Mouse (Mus musculus) kidney, adult 8-10 months (tissue): ENCODE data around the gene Myg1.
A peak's percentile ranks its signal among the peaks of the same experiment; 100 is the strongest.

ENCODE experiments used
- DNase-seq, 2 experiments: peaks; one replicate each; pipeline ENCODE4 v3.0.0; 2022

Myg1 gene

DNA sequence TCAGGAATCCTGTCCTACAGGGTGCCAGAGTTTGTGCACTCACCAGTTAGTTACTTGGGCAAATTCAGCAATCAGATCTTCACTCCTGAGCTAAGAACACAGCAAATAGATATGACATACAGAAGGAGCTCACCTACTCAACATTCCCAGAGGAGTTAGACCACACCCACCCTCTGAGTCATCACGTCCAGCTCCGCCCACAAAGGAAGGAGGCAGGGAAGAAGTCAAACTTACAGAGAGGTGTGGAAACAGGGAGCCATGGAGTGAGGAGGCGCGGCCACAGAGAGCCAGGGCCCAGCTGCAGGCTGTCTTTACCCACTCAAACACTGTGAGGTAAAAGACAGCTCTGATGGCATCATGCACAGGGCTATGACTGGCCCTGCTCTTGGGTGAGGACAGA is 14.9 kb downstream of the Myg1 start:
- no peak for DNase-seq

- DNase-seq: peak; percentile 92 to 96
These were observed 18.8 kb downstream of the Myg1 start, which contains the start of gene Aaas for GRCm38 (mm10) chr15:102350138-102350941. Gene Aaas, minus strand, starts transcription at chr15:102350771.

DNA sequence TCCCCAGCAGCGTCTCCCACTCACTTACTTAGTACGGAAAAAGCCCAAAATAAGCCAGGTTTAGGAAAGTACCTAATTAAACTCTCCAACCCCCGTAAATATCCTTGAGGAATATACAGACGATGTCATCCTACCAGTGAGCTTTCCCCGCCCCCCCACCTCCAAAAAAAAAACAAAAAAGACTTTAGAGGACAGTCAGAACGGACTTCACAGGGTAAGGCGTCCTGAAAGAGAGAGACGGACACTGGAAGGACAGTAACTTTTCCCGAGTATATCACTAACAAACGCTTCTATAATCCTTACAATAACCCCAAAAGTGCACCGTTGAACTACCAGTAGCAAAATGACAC is 19.4 kb downstream of the Myg1 start:
- DNase-seq: no peak

- peak in 1 of 2 experiments; percentile 27 for DNase-seq
These were observed 20.7 kb downstream of the Myg1 start for GRCm38 (mm10) chr15:102352177-102352576.

- no peak for DNase-seq
These were observed 22.5 kb downstream of the Myg1 start for GRCm38 (mm10) chr15:102353986-102354385.

- DNase-seq: peak; percentile 14 to 50
These were observed 23.8 kb downstream of the Myg1 start for GRCm38 (mm10) chr15:102355134-102355870.

GRCm38 (mm10) chr15:102355871-102356441 is 24.4 kb downstream of the Myg1 start:
- DNase-seq: peak; percentile 57 to 63

- DNase-seq: no peak
These were observed 25.2 kb downstream of the Myg1 start for GRCm38 (mm10) chr15:102356501-102357325.

DNA sequence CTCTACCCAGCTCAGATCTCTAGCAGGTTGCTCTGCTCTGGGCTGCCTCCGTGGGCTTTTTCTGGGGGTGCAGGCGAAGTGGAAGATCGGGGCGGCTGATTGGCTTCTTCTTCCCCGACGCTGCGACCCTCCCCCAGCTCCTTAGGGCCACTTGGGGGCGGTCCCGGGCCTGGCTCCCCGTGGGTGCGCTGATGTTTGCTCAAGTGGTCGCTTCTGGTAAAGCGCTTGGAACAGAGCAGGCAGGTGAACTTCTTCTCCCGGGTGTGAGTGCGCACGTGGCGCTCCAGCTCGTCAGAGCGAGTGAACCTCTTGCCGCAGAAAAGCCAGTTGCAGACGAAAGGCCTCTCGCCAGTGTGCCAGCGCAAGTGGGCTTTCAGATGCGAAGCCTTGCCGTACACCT is 26.6 kb downstream of the Myg1 start:
- no peak for DNase-seq

GRCm38 (mm10) chr15:102358834-102359233 is 27.3 kb downstream of the Myg1 start:
- no peak for DNase-seq

GRCm38 (mm10) chr15:102362648-102363047 is 31.1 kb downstream of the Myg1 start:
- DNase-seq: no peak

- DNase-seq: no peak
These were observed 33.2 kb downstream of the Myg1 start for GRCm38 (mm10) chr15:102364678-102365077.

- DNase-seq: no peak
These were observed 34.7 kb downstream of the Myg1 start for GRCm38 (mm10) chr15:102366238-102366637.

DNA sequence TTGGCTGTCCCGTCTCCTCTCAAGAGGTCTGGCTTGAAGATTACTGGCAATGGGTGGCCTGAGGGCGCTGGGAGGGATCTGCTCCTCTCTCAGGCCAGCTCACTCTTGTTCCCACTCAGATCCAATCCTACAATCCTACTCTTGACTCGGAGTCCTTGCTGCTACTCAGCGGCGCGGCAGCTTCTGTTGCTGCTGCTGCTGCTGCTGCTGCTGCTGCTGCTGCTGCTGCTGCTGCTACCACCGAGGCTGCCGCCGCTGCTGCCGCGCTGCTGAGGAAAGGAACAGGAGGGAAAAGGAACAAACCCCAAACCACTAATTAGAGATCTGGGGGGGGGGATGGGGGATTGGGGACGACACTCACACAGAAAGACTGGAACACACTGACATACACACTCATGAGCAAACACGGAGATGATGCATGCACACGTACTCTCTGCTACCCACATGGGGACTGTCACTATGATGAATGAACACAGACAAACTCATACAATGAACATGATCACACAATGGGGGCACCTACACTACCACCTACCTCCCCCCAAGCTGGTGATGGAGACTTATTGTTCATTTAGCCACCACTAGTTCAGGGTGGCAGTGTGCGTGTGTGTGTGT is 35.3 kb downstream of the Myg1 start, which contains the start of gene Sp7:
Sp7 (minus strand) TSS at position 450 of the 612 bp plus-strand sequence.
- DNase-seq: no peak

DNA sequence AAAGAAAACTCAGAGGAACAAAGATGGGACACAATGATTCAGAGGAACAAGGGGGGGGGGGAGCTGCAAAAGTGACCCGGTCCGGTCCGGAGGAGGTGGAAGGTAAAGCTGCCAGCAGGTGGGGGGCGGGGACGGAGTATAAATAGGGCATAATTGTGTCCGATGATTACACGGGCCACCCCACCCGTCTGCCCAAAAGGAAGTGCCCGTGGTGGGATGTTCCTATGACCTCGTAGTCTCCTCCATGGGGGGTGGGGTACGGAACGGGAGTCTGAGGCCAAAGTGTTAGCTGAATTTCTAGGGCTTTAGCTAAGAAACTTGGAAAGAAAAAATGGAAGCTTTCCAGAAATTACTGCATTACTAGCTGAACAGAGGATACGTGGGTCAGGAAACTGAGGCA is 38.5 kb downstream of the Myg1 start:
- no peak for DNase-seq

- no peak for DNase-seq
These were observed 39.2 kb downstream of the Myg1 start for GRCm38 (mm10) chr15:102370727-102371126.

DNA sequence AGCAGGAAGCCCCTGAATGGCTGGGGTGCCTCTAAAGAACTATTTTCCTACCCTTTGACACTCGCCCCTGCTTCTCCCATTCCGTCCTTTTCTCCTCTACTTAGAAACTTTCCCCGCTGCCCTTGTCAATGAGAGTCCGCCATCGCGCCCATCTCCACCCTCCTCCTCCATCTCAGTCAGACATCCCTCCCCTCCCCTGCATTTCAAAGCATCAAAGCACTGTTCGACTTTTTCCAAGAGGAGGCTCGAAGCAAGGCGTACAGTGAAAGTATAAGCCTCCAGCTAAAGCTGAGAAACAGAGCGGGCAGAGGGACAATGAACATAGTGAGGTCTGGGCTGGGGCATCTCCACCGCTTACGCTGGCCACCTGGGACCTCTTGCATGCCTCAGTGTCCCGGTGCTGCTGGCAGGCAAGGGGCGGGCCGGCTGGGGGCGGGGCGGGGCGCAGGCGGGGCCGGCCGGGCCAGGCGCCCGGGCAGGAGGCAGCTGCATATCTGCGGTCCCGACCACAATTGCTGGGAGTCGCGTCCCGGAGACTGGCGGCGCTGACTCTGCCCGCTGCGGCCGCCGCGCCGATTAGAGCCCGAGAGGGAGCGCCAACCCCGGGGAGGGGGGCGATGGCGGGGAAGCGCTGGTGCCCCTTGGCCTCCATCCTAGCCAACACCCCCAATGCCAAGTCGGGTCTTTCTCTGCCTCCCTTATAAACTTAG is 45.1 kb downstream of the Myg1 start:
- peak in 1 of 2 experiments; percentile 25 for DNase-seq

DNA sequence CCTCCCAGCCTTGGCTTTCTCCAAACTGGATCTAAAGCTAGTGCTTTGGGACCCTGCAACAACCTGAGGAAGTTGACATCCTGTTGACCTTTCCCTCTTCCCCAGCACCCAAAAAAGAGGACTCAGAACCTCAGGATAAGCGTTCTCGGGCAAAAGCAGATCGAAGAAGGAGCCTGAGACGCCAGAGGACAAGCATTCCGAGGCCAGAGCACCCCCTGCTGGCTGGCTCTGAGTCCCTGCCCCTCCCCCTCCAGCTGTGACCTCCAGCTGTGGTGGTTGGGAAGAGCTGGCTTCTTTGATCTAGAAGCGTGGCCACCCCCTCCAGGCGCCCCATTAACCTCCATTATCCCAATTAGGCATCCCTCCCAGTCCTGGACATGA is 45.6 kb downstream of the Myg1 start:
- DNase-seq: peak; percentile 86 to 94

GRCm38 (mm10) chr15:102377810-102378262 is 46.3 kb downstream of the Myg1 start:
- peak; percentile 70 to 73 for DNase-seq

- DNase-seq: peak; percentile 74 to 87
These were observed 50.1 kb downstream of the Myg1 start for GRCm38 (mm10) chr15:102381575-102381974.

- DNase-seq: no peak
These were observed 52.2 kb downstream of the Myg1 start for GRCm38 (mm10) chr15:102383671-102384070.

DNA sequence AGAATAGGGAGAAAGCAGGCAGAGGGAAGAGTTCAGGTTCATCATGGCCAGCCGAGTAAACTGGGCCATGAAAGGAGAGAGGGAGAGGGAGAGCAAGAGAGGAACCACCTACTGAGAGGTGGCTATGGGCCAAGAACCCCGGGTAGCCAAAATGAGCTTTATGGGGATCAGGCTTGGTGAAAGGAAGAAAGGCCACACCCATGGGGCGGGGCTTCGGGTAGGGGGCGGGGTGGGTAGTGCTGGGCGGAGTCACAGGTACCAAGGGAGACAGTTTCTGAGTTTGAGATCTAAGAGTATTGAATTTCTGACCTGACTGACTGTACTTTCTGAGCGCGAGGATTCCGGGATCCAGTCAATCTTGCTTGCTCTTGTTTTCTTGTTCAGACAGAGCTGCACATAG is 55.1 kb downstream of the Myg1 start:
- DNase-seq: no peak
